Mouse (Mus musculus) CH12.LX (cell line): ENCODE data around the gene Stk38l.

ENCODE experiments used
- CTCF ChIP-seq, 2 experiments: IDR thresholded peaks in 1 of 2; conservative IDR thresholded peaks in 1 of 2; 2 replicates each; pipeline ENCODE4 v1.5.1; 2011 to 2012; ENCODE audit warnings: low read depth in 2 of 2, low read length in 2 of 2, improper control_type of control experiment in 1 of 2, inconsistent platforms in 1 of 2, mild to moderate bottlenecking in 1 of 2, moderate library complexity in 1 of 2
- HCFC1 ChIP-seq: IDR thresholded peaks from 2 replicates; pipeline ENCODE4 v1.6.1; 2012; ENCODE audit warnings: low read depth, mild to moderate bottlenecking, inconsistent platforms, low read length, improper control_type of control experiment
- JUN ChIP-seq: IDR thresholded peaks from 2 replicates; pipeline ENCODE4 v1.6.1; 2011; ENCODE audit warnings: low read depth, mild to moderate bottlenecking, low read length, improper control_type of control experiment, moderate library complexity; ENCODE audit not compliant: insufficient read depth
- MAZ ChIP-seq: IDR thresholded peaks from 2 replicates; pipeline ENCODE4 v1.6.1; 2012; ENCODE audit warnings: low read depth, mild to moderate bottlenecking, inconsistent platforms, low read length, improper control_type of control experiment, moderate library complexity

DNA sequence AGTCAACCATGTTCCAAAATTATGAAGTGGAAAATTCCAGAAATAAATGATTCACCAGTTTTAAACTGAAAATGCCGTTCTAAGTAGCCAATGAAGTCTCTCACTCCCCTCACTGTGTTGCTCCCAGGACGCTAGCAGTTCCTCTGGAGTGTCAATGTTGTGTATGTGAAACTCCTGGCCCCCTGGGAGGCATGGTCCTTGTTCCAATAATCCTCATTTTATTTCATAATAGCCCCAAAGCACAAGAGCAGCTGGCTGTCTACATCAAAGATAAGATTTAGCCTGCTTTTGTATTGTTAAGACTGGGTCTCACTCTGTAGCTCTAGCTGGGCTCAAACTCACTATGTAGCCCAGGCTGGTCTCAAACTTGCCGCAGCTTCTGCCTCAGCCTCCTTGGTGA lies 990 bp upstream of the Stk38l start:
- TF ChIP-seq MAZ (no peak), HCFC1 (no peak), CTCF (conservative IDR thresholded peaks at IDR 0.05 in 1 of 2, IDR thresholded peaks at IDR 0.05 in 1 of 2; ENCODE audit: low read depth in 2 of 2, low read length in 2 of 2) (no peak), JUN (no peak)
